Mouse (Mus musculus) lung, postnatal 0 days (tissue): ENCODE data around the gene Zfp672.

ENCODE experiments used
- CTCF ChIP-seq: IDR thresholded peaks from 2 replicates; pipeline ENCODE4 v1.5.1; 2016; ENCODE audit warnings: antibody characterized with exemption, mild to moderate bottlenecking
- EP300 ChIP-seq: IDR thresholded peaks from 2 replicates; pipeline ENCODE4 v1.6.1; 2016; ENCODE audit warnings: antibody characterized with exemption, mild to moderate bottlenecking, control low read depth

GRCm38 (mm10) chr11:58322824-58323569 is 7.1 kb downstream of the Zfp672 start:
- TF ChIP-seq CTCF = peak; percentile 28
- TF ChIP-seq EP300 = no peak
